Mouse (Mus musculus): ENCODE results near the gene Xpnpep3. TPM values are rescaled to one million over a fixed set of nuclear protein-coding genes. Genes with fewer than 3 reads are reported as not detected.
"Not testable (repeated sequence)": the region's sequence is repeated elsewhere in the genome, so short reads cannot be mapped to it uniquely, and the experiment has no call there.

Gene Xpnpep3
- polyA plus RNA-seq, 1 experiment from 2014 or later = 10.9 TPM

DNA sequence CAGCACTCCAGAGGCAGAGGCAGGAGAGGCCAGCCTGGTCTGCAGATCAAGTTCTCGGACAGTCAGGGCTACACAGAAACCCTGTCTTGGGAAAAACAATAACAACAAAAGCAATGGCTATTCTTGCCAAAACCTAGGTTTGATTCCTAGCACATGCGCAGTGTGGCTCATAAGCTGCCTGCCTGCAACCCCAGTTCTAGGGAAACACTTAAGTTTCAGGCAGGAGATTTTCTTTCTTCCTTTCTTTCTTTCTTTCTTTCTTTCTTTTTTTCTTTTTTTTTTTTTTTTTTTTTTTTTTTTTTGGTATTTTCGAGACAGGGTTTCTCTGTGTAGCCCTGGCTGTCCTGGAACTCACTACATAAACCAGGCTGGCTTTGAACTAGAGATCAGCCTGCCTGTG, 80.3 kb downstream of the Xpnpep3 start:
- 73% methylated on average over 3 of the region's 3 CpGs for WGBS
- H3K4me3 ChIP-seq (ENCODE audit: control insufficient read depth in 1 of 2, insufficient read depth in 1 of 2, low read depth in 1 of 2, low read length in 2 of 2); ATAC-seq (ENCODE audit: insufficient number of reproducible peaks, insufficient read depth, low FRiP score, low read depth); H3K27ac ChIP-seq (replicated peaks in 1 of 2; ENCODE audit: control insufficient read depth in 1 of 2, insufficient read depth in 1 of 2, low read depth in 2 of 2, low read length in 2 of 2); H3K36me3 ChIP-seq (ENCODE audit: control insufficient read depth, insufficient read depth, low read length); H3K4me1 ChIP-seq (ENCODE audit: control insufficient read depth in 2 of 2, insufficient read depth in 2 of 2, low read length in 2 of 2); H3K27me3 ChIP-seq (ENCODE audit: control insufficient read depth, insufficient read depth, low read length); H3K4me2 ChIP-seq (ENCODE audit: low read length); H3K9me3 ChIP-seq (ENCODE audit: control insufficient read depth, low read length); H3K9ac ChIP-seq (ENCODE audit: low read length): not testable (repeated sequence)

DNA sequence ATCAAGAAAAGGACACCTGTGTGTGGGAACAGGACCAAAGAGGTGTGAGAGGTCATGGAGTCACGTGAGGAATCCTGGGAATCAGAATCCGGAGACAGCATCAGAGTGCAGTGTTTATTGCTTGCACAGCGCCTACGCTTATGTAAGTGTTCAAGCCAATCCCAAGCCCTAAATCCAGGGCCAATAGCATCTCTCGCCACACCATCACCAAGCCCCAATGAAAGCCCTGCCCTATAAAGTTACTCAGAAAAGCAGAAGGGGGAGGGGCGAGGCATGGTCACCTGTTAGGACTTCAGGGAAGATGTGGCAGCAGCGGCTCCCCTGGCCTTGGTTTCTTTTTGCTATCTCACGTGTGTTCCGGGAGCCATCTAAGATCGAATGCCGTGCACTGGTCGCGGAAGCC, 81.0 kb downstream of the Xpnpep3 start:
- peak overlapping the region; percentile 57 for H3K9ac ChIP-seq (ENCODE audit: low read length)
- ATAC-seq (ENCODE audit: insufficient number of reproducible peaks, insufficient read depth, low FRiP score, low read depth) = no peak

DNA sequence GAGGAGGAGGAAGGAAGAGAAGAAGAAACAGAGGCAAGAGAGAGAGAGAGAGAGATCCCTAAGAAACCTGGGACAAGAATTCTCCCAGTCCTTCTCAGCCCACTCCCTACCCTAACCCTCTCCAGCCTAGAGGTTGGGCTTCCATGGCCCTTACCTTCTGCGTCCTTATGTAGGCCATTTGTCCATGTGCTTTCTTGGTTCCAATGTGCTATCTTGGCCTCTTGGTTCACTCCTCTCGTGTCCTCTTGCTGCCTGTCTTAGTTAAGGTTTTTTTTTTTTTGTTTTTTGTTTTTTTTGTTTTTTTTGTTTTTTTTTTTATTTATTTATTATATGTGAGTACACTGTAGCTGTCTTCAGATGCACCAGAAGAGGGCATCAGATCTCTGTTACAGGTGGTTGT, 83.0 kb downstream of the Xpnpep3 start:
- no peaks in the 10 kb centered on the region; a peak in 1 of 4 replicates for H3K4me1 ChIP-seq (ENCODE audit: control insufficient read depth in 2 of 2, insufficient read depth in 2 of 2, low read length in 2 of 2)
- H3K9me3 ChIP-seq (ENCODE audit: control insufficient read depth, low read length) = no peaks in the 10 kb centered on the region
- ATAC-seq (ENCODE audit: insufficient number of reproducible peaks, insufficient read depth, low FRiP score, low read depth) = no peak
- no peaks in the 10 kb centered on the region for H3K36me3 ChIP-seq (ENCODE audit: control insufficient read depth, insufficient read depth, low read length)
- no peak overlapping the region for H3K9ac ChIP-seq (ENCODE audit: low read length)
- H3K27me3 ChIP-seq (ENCODE audit: control insufficient read depth, insufficient read depth, low read length) = no peaks in the 10 kb centered on the region
- no peak overlapping the region for H3K4me3 ChIP-seq (ENCODE audit: control insufficient read depth in 1 of 2, insufficient read depth in 1 of 2, low read depth in 1 of 2, low read length in 2 of 2)
- H3K27ac ChIP-seq (replicated peaks in 1 of 2; ENCODE audit: control insufficient read depth in 1 of 2, insufficient read depth in 1 of 2, low read depth in 2 of 2, low read length in 2 of 2) = no peak overlapping the region
- WGBS = 75% methylated on average over 2 of the region's 2 CpGs
- H3K4me2 ChIP-seq (ENCODE audit: low read length) = no peak overlapping the region

More for the DNA sequence above, 81.0 kb downstream of the Xpnpep3 start:
- Histone ChIP-seq H3K36me3 (ENCODE audit: control insufficient read depth, insufficient read depth, low read length) (0 out of 2 replicates have a peak, but pooled peaks cover 3% of the 10 kb centered on the region), H3K27ac (replicated peaks in 1 of 2; ENCODE audit: control insufficient read depth in 1 of 2, insufficient read depth in 1 of 2, low read depth in 2 of 2, low read length in 2 of 2) (no peak overlapping the region), H3K4me1 (ENCODE audit: control insufficient read depth in 2 of 2, insufficient read depth in 2 of 2, low read length in 2 of 2) (peaks cover 2 to 3% of the 10 kb centered on the region in 2 experiments; a peak in 1 of 4 replicates), H3K9me3 (ENCODE audit: control insufficient read depth, low read length) (no peaks in the 10 kb centered on the region), H3K27me3 (ENCODE audit: control insufficient read depth, insufficient read depth, low read length) (no peaks in the 10 kb centered on the region), H3K4me2 (ENCODE audit: low read length) (peak overlapping the region; percentile 65), H3K4me3 (ENCODE audit: control insufficient read depth in 1 of 2, insufficient read depth in 1 of 2, low read depth in 1 of 2, low read length in 2 of 2) (peak overlapping the region; percentile 33 to 40)
- WGBS = 11% methylated on average over 13 of the region's 13 CpGs

DNA sequence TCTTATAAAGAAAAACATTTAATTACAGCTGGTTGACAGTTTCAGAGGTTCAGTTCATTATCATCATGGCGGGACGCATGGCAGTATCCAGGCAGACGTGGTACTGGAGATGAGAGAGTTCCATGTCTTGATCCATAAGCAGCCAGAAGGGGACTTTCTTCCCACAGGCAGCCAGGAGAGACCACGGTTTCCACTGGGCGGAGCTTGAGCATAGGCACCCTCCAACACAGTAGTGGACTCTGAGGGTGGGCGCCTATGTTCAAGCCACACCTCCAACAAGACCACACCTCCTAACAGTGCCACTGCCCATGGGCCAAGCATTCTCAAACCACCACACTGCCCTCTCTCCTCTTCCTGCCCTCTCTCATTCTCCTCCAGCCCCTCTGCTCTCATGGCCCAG, 83.8 kb downstream of the Xpnpep3 start:
- Histone ChIP-seq H3K4me1 (ENCODE audit: control insufficient read depth in 2 of 2, insufficient read depth in 2 of 2, low read length in 2 of 2) (no peaks in the 10 kb centered on the region; a peak in 1 of 4 replicates), H3K27me3 (ENCODE audit: control insufficient read depth, insufficient read depth, low read length) (no peaks in the 10 kb centered on the region), H3K9ac (ENCODE audit: low read length) (no peak overlapping the region), H3K36me3 (ENCODE audit: control insufficient read depth, insufficient read depth, low read length) (no peaks in the 10 kb centered on the region), H3K4me3 (ENCODE audit: control insufficient read depth in 1 of 2, insufficient read depth in 1 of 2, low read depth in 1 of 2, low read length in 2 of 2) (no peak overlapping the region), H3K4me2 (ENCODE audit: low read length) (no peak overlapping the region), H3K27ac (replicated peaks in 1 of 2; ENCODE audit: control insufficient read depth in 1 of 2, insufficient read depth in 1 of 2, low read depth in 2 of 2, low read length in 2 of 2) (no peak overlapping the region), H3K9me3 (ENCODE audit: control insufficient read depth, low read length) (no peaks in the 10 kb centered on the region)
- no peak for ATAC-seq (ENCODE audit: insufficient number of reproducible peaks, insufficient read depth, low FRiP score, low read depth)
- 81% methylated on average over 6 of the region's 6 CpGs for WGBS

GRCm38 (mm10) chr15:81485483-81485882, 85.5 kb downstream of the Xpnpep3 start:
- Histone ChIP-seq H3K9me3 (ENCODE audit: control insufficient read depth, low read length) (no peaks in the 10 kb centered on the region), H3K9ac (ENCODE audit: low read length) (no peak overlapping the region), H3K27me3 (ENCODE audit: control insufficient read depth, insufficient read depth, low read length) (no peaks in the 10 kb centered on the region), H3K27ac (replicated peaks in 1 of 2; ENCODE audit: control insufficient read depth in 1 of 2, insufficient read depth in 1 of 2, low read depth in 2 of 2, low read length in 2 of 2) (no peak overlapping the region), H3K4me3 (ENCODE audit: control insufficient read depth in 1 of 2, insufficient read depth in 1 of 2, low read depth in 1 of 2, low read length in 2 of 2) (no peak overlapping the region), H3K4me2 (ENCODE audit: low read length) (no peak overlapping the region), H3K4me1 (ENCODE audit: control insufficient read depth in 2 of 2, insufficient read depth in 2 of 2, low read length in 2 of 2) (no peaks in the 10 kb centered on the region; a peak in 1 of 4 replicates), H3K36me3 (ENCODE audit: control insufficient read depth, insufficient read depth, low read length) (no peaks in the 10 kb centered on the region)
- 86% methylated on average over 4 of the region's 4 CpGs for WGBS
- ATAC-seq (ENCODE audit: insufficient number of reproducible peaks, insufficient read depth, low FRiP score, low read depth) = no peak

GRCm38 (mm10) chr15:81503466-81503865, 103.5 kb downstream of the Xpnpep3 start:
- ATAC-seq (ENCODE audit: insufficient number of reproducible peaks, insufficient read depth, low FRiP score, low read depth) = no peak
- H3K9ac ChIP-seq (ENCODE audit: low read length) = no peak overlapping the region
- no peaks in the 10 kb centered on the region for H3K36me3 ChIP-seq (ENCODE audit: control insufficient read depth, insufficient read depth, low read length)
- H3K27ac ChIP-seq (replicated peaks in 1 of 2; ENCODE audit: control insufficient read depth in 1 of 2, insufficient read depth in 1 of 2, low read depth in 2 of 2, low read length in 2 of 2) = no peak overlapping the region
- no peak overlapping the region for H3K4me2 ChIP-seq (ENCODE audit: low read length)
- H3K4me3 ChIP-seq (ENCODE audit: control insufficient read depth in 1 of 2, insufficient read depth in 1 of 2, low read depth in 1 of 2, low read length in 2 of 2) = no peak overlapping the region
- H3K9me3 ChIP-seq (ENCODE audit: control insufficient read depth, low read length) = no peaks in the 10 kb centered on the region
- H3K4me1 ChIP-seq (ENCODE audit: control insufficient read depth in 2 of 2, insufficient read depth in 2 of 2, low read length in 2 of 2) = no peaks in the 10 kb centered on the region
- 85% methylated on average over 2 of the region's 2 CpGs for WGBS
- no peaks in the 10 kb centered on the region for H3K27me3 ChIP-seq (ENCODE audit: control insufficient read depth, insufficient read depth, low read length)

- no peak overlapping the region for H3K9ac ChIP-seq (ENCODE audit: low read length)
- no peak overlapping the region for H3K4me3 ChIP-seq (ENCODE audit: control insufficient read depth in 1 of 2, insufficient read depth in 1 of 2, low read depth in 1 of 2, low read length in 2 of 2)
- H3K4me1 ChIP-seq (ENCODE audit: control insufficient read depth in 2 of 2, insufficient read depth in 2 of 2, low read length in 2 of 2) = no peaks in the 10 kb centered on the region
- no peak for ATAC-seq (ENCODE audit: insufficient number of reproducible peaks, insufficient read depth, low FRiP score, low read depth)
- no peaks in the 10 kb centered on the region for H3K9me3 ChIP-seq (ENCODE audit: control insufficient read depth, low read length)
- no peak overlapping the region for H3K4me2 ChIP-seq (ENCODE audit: low read length)
- H3K27ac ChIP-seq (replicated peaks in 1 of 2; ENCODE audit: control insufficient read depth in 1 of 2, insufficient read depth in 1 of 2, low read depth in 2 of 2, low read length in 2 of 2) = no peak overlapping the region
- H3K36me3 ChIP-seq (ENCODE audit: control insufficient read depth, insufficient read depth, low read length) = no peaks in the 10 kb centered on the region
- no peaks in the 10 kb centered on the region for H3K27me3 ChIP-seq (ENCODE audit: control insufficient read depth, insufficient read depth, low read length)
- WGBS = 93% methylated on average over 2 of the region's 2 CpGs
Observed at GRCm38 (mm10) chr15:81503995-81504394, 104.1 kb downstream of the Xpnpep3 start.
